Mouse (Mus musculus): Measurements from ENCODE around the gene Ctnna2.

- TF ChIP-seq CTCF (IDR thresholded peaks at IDR 0.05; ENCODE audit: low read depth, low read length) (no peak), POLR2A (IDR thresholded peaks at IDR 0.05; ENCODE audit: extremely low read depth, insufficient read depth, low read length) (no peak)
Observed at GRCm38 (mm10) chr6:77408481-77408880, 571.0 kb downstream of the Ctnna2 start.
